Mouse (Mus musculus) lung, postnatal 0 days (tissue): ENCODE data around the gene Vps16.

Experiments used
- CTCF ChIP-seq: IDR thresholded peaks from 2 replicates; pipeline ENCODE4 v1.5.1; 2016; ENCODE audit warnings: antibody characterized with exemption, mild to moderate bottlenecking
- EP300 ChIP-seq: IDR thresholded peaks from 2 replicates; pipeline ENCODE4 v1.6.1; 2016; ENCODE audit warnings: antibody characterized with exemption, mild to moderate bottlenecking, control low read depth

- TF ChIP-seq EP300 (no peak), CTCF (no peak)
These were observed 64.5 kb downstream of the Vps16 start for GRCm38 (mm10) chr2:130488600-130488999.
